Mouse (Mus musculus) heart, adult 2 months (tissue): ENCODE results near the gene Bicd2.

Experiments used
- CTCF ChIP-seq: fragments of 200-600 bp; IDR thresholded peaks from 2 replicates; pipeline ENCODE4 v1.8.1; 2022; ENCODE audit warnings: antibody characterized with exemption, mild to moderate bottlenecking, moderate library complexity
- EP300 ChIP-seq: fragments of 200-500 bp; IDR thresholded peaks from 2 replicates; pipeline ENCODE4 v1.6.1; 2011; ENCODE audit warnings: low read depth, low read length, control low read depth; ENCODE audit not compliant: insufficient read depth

GRCm38 (mm10) chr13:49328101-49328500 is 13.3 kb upstream of the Bicd2 start:
- TF ChIP-seq CTCF (no peak), EP300 (no peak)
